Mouse (Mus musculus) megakaryocyte, embryonic 14.5 days (primary cell): ENCODE results near the gene Nqo1.

ENCODE experiments used
- FLI1 ChIP-seq: IDR thresholded peaks from 2 replicates; pipeline ENCODE4 v1.6.1; 2012; ENCODE audit warnings: low read length, inconsistent platforms, mixed read lengths
- GATA1 ChIP-seq: IDR thresholded peaks from 3 replicates; pipeline ENCODE4 v1.6.1; 2012; ENCODE audit warnings: mixed read lengths, low read length, inconsistent platforms, borderline replicate concordance

DNA sequence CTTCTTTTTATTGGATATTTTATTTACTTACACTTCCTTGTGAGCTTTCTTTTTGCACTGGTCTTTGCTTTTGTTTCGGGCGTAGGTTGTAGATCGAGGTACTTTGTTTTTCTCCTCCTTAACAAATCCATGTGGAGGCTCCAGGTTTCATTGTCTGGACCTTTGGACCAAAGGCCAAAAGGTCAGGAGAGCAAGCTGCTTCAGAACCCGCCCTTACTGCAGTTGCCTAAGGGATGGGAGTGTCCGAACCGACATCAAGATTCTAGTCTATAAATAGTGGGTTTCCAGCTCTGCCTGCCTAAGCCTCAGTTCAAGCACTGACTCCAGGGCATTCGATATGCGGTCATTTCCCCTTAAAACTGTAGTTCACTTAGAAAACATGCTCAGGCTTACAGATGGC, 46.1 kb upstream of the Nqo1 start:
- TF ChIP-seq FLI1: no peak
- no peak for TF ChIP-seq GATA1
